Mouse (Mus musculus): ENCODE results near the gene Lgi1. TPM values are rescaled to one million over a fixed set of nuclear protein-coding genes. Genes with fewer than 3 reads are reported as not detected.
A peak's percentile ranks its signal among the peaks of the same experiment; 100 is the strongest.

Lgi1 gene
- polyA plus RNA-seq, 1 experiment from 2014 or later, result 28.6 TPM

DNA sequence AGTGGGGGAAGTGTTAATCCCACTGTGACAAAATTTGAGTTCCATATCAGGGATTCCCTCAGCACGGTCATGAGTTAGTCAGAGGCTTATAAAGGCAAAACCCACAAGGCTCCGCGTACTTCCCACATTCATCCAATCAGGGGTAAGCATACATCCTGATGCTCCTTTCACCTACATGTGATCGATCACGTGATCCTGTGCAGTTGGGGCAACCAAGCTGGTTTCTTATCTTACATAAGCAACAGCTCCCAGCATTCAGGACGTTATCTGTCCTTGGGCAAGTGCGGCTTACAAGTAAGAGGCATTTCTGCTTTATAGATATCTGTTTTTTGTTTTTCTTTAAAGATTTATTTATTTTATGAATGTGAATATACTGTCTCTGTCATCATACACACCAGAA lies 63.7 kb downstream of the Lgi1 start:
- Histone ChIP-seq H3K27ac (ENCODE audit: low read length) (no peak overlapping the region), H3K4me2 (ENCODE audit: low read length) (no peak overlapping the region), H3K4me3 (ENCODE audit: low read depth, low read length) (no peak overlapping the region), H3K9ac (ENCODE audit: low read depth, low read length) (no peak overlapping the region), H3K27me3 (ENCODE audit: control insufficient read depth, insufficient read depth, low read depth, low read length) (no peaks in the 10 kb centered on the region), H3K9me3 (replicated peaks; ENCODE audit: control insufficient read depth, low read length, poor library complexity, severe bottlenecking) (no peaks in the 10 kb centered on the region), H3K4me1 (ENCODE audit: control insufficient read depth, insufficient read depth, low read length) (peaks cover 7% of the 10 kb centered on the region; the same call in 1 of the 2 replicates), H3K36me3 (ENCODE audit: control insufficient read depth, insufficient read depth, low read length) (no peaks in the 10 kb centered on the region)
- no peak for ATAC-seq
- 93% methylated on average over 7 of the region's 7 CpGs for WGBS

DNA sequence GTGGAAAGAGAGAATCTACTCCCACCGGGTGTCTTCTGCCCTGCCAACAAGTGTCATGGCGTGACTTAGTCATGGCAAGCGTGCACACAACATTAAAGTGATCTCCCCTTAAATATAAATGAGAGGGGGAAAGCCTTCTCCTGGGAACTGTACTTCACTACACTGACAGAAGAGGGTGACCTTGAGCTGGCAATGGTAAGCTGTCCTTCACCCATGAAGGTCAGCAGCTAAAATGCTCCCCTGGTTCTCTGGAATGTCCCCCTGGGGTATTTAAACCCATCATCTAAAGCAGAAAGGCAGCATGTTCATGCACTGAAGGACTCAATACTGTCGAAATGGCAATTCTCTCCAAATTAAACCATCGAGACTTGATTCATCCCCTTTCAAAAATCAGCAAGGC lies 64.9 kb downstream of the Lgi1 start:
- Histone ChIP-seq H3K27me3 (ENCODE audit: control insufficient read depth, insufficient read depth, low read depth, low read length) (no peaks in the 10 kb centered on the region), H3K4me2 (ENCODE audit: low read length) (no peak overlapping the region), H3K9me3 (replicated peaks; ENCODE audit: control insufficient read depth, low read length, poor library complexity, severe bottlenecking) (no peaks in the 10 kb centered on the region), H3K36me3 (ENCODE audit: control insufficient read depth, insufficient read depth, low read length) (no peaks in the 10 kb centered on the region), H3K9ac (ENCODE audit: low read depth, low read length) (no peak overlapping the region), H3K4me3 (ENCODE audit: low read depth, low read length) (no peak overlapping the region), H3K27ac (ENCODE audit: low read length) (no peak overlapping the region), H3K4me1 (ENCODE audit: control insufficient read depth, insufficient read depth, low read length) (0 out of 2 replicates have a peak, but pooled peaks cover 4% of the 10 kb centered on the region)
- ATAC-seq, result no peak
- 92% methylated on average over 5 of the region's 5 CpGs for WGBS

GRCm38 (mm10) chr19:38331072-38331471 lies 66.7 kb downstream of the Lgi1 start:
- peak; percentile 56; the same call in 1 of the 2 replicates for ATAC-seq
- H3K27ac ChIP-seq (ENCODE audit: low read length), result no peak overlapping the region
- 0 out of 2 replicates have a peak, but pooled peaks cover 2% of the 10 kb centered on the region for H3K4me1 ChIP-seq (ENCODE audit: control insufficient read depth, insufficient read depth, low read length)
- WGBS, result 55% methylated on average over 1 of the region's 1 CpGs
- H3K4me2 ChIP-seq (ENCODE audit: low read length), result no peak overlapping the region
- H3K9me3 ChIP-seq (replicated peaks; ENCODE audit: control insufficient read depth, low read length, poor library complexity, severe bottlenecking), result no peaks in the 10 kb centered on the region
- no peak overlapping the region for H3K9ac ChIP-seq (ENCODE audit: low read depth, low read length)
- no peaks in the 10 kb centered on the region for H3K27me3 ChIP-seq (ENCODE audit: control insufficient read depth, insufficient read depth, low read depth, low read length)
- H3K4me3 ChIP-seq (ENCODE audit: low read depth, low read length), result no peak overlapping the region
- no peaks in the 10 kb centered on the region for H3K36me3 ChIP-seq (ENCODE audit: control insufficient read depth, insufficient read depth, low read length)

GRCm38 (mm10) chr19:38332245-38332644 lies 67.9 kb downstream of the Lgi1 start:
- no peak overlapping the region for H3K27ac ChIP-seq (ENCODE audit: low read length)
- H3K4me2 ChIP-seq (ENCODE audit: low read length), result no peak overlapping the region
- peak; percentile 36; the same call in 1 of the 2 replicates for ATAC-seq
- 0 out of 2 replicates have a peak, but pooled peaks cover 2% of the 10 kb centered on the region for H3K4me1 ChIP-seq (ENCODE audit: control insufficient read depth, insufficient read depth, low read length)
- H3K27me3 ChIP-seq (ENCODE audit: control insufficient read depth, insufficient read depth, low read depth, low read length), result no peaks in the 10 kb centered on the region
- H3K9me3 ChIP-seq (replicated peaks; ENCODE audit: control insufficient read depth, low read length, poor library complexity, severe bottlenecking), result no peaks in the 10 kb centered on the region
- no peak overlapping the region for H3K9ac ChIP-seq (ENCODE audit: low read depth, low read length)
- WGBS, result 87% methylated on average over 2 of the region's 2 CpGs
- no peak overlapping the region for H3K4me3 ChIP-seq (ENCODE audit: low read depth, low read length)
- H3K36me3 ChIP-seq (ENCODE audit: control insufficient read depth, insufficient read depth, low read length), result no peaks in the 10 kb centered on the region

- H3K36me3 ChIP-seq (ENCODE audit: control insufficient read depth, insufficient read depth, low read length), result no peaks in the 10 kb centered on the region
- 51% methylated on average over 3 of the region's 3 CpGs for WGBS
Measured at GRCm38 (mm10) chr19:38332820-38333219, 68.5 kb downstream of the Lgi1 start.

GRCm38 (mm10) chr19:38336553-38336952 lies 72.2 kb downstream of the Lgi1 start:
- no peak for ATAC-seq
- H3K4me2 ChIP-seq (ENCODE audit: low read length), result no peak overlapping the region
- 92% methylated on average over 3 of the region's 3 CpGs for WGBS
- H3K9me3 ChIP-seq (replicated peaks; ENCODE audit: control insufficient read depth, low read length, poor library complexity, severe bottlenecking), result no peaks in the 10 kb centered on the region
- no peak overlapping the region for H3K9ac ChIP-seq (ENCODE audit: low read depth, low read length)
- H3K27me3 ChIP-seq (ENCODE audit: control insufficient read depth, insufficient read depth, low read depth, low read length), result no peaks in the 10 kb centered on the region
- no peaks in the 10 kb centered on the region for H3K36me3 ChIP-seq (ENCODE audit: control insufficient read depth, insufficient read depth, low read length)
- H3K4me1 ChIP-seq (ENCODE audit: control insufficient read depth, insufficient read depth, low read length), result 0 out of 2 replicates have a peak, but pooled peaks cover 2% of the 10 kb centered on the region
- no peak overlapping the region for H3K4me3 ChIP-seq (ENCODE audit: low read depth, low read length)
- no peak overlapping the region for H3K27ac ChIP-seq (ENCODE audit: low read length)

More at GRCm38 (mm10) chr19:38332820-38333219, 68.5 kb downstream of the Lgi1 start:
- Histone ChIP-seq H3K4me1 (ENCODE audit: control insufficient read depth, insufficient read depth, low read length) (0 out of 2 replicates have a peak, but pooled peaks cover 2% of the 10 kb centered on the region), H3K27ac (ENCODE audit: low read length) (no peak overlapping the region), H3K27me3 (ENCODE audit: control insufficient read depth, insufficient read depth, low read depth, low read length) (no peaks in the 10 kb centered on the region), H3K4me2 (ENCODE audit: low read length) (no peak overlapping the region), H3K9ac (ENCODE audit: low read depth, low read length) (no peak overlapping the region), H3K4me3 (ENCODE audit: low read depth, low read length) (no peak overlapping the region), H3K9me3 (replicated peaks; ENCODE audit: control insufficient read depth, low read length, poor library complexity, severe bottlenecking) (no peaks in the 10 kb centered on the region)
- no peak for ATAC-seq

DNA sequence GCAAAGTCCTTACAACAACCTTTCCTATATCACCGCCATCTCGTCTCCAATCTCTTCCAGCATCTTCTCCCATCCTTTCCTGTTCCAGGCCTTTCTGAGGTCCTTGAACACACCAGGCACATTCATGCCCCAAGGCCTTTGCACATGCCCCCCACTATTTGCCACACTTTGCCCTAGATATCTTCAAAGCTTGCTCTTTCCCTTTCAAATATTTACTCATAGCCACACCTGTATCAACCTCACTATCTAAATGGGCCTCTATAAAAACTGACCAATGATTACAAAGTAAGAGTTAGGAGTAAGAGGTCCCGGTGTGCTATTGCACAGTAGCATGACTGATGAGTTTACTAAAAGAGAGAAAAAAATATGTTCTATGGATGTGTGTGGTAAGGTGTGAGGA lies 73.0 kb downstream of the Lgi1 start:
- H3K27ac ChIP-seq (ENCODE audit: low read length), result no peak overlapping the region
- H3K36me3 ChIP-seq (ENCODE audit: control insufficient read depth, insufficient read depth, low read length), result no peaks in the 10 kb centered on the region
- H3K4me3 ChIP-seq (ENCODE audit: low read depth, low read length), result no peak overlapping the region
- ATAC-seq, result no peak
- 92% methylated on average over 3 of the region's 3 CpGs for WGBS
- no peaks in the 10 kb centered on the region for H3K4me1 ChIP-seq (ENCODE audit: control insufficient read depth, insufficient read depth, low read length)
- no peak overlapping the region for H3K9ac ChIP-seq (ENCODE audit: low read depth, low read length)
- H3K27me3 ChIP-seq (ENCODE audit: control insufficient read depth, insufficient read depth, low read depth, low read length), result no peaks in the 10 kb centered on the region
- no peak overlapping the region for H3K4me2 ChIP-seq (ENCODE audit: low read length)
- H3K9me3 ChIP-seq (replicated peaks; ENCODE audit: control insufficient read depth, low read length, poor library complexity, severe bottlenecking), result no peaks in the 10 kb centered on the region

- Histone ChIP-seq H3K4me3 (ENCODE audit: low read depth, low read length) (no peak overlapping the region), H3K9me3 (replicated peaks; ENCODE audit: control insufficient read depth, low read length, poor library complexity, severe bottlenecking) (no peaks in the 10 kb centered on the region), H3K27me3 (ENCODE audit: control insufficient read depth, insufficient read depth, low read depth, low read length) (no peaks in the 10 kb centered on the region), H3K9ac (ENCODE audit: low read depth, low read length) (no peak overlapping the region), H3K36me3 (ENCODE audit: control insufficient read depth, insufficient read depth, low read length) (no peaks in the 10 kb centered on the region), H3K4me1 (ENCODE audit: control insufficient read depth, insufficient read depth, low read length) (no peaks in the 10 kb centered on the region), H3K27ac (ENCODE audit: low read length) (no peak overlapping the region), H3K4me2 (ENCODE audit: low read length) (no peak overlapping the region)
- no peak for ATAC-seq
- 59% methylated on average over 3 of the region's 3 CpGs for WGBS
Measured at GRCm38 (mm10) chr19:38339734-38340133, 75.4 kb downstream of the Lgi1 start.

DNA sequence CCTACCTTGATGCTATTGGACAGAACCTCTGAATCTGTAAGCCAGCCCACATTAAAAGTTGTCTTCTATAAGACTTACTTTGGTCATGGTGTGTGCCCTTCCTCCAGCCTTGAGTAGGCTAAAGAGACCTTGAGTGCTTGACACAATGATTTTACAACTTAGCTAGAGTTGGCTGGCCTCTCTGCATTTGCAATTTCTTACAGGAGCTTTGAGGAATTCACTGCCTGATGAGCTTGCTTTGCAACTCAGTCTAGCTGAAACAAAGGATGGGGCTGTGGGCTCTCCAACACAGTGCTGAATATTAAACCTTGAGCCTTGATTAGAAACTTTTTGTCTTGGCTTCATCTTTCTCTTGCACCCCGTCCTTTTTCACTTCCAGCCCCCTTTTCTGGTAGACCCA lies 78.9 kb downstream of the Lgi1 start:
- no peaks in the 10 kb centered on the region for H3K27me3 ChIP-seq (ENCODE audit: control insufficient read depth, insufficient read depth, low read depth, low read length)
- WGBS, result 72% methylated on average over 1 of the region's 1 CpGs
- H3K4me1 ChIP-seq (ENCODE audit: control insufficient read depth, insufficient read depth, low read length), result no peaks in the 10 kb centered on the region; the same call in 1 of the 2 replicates
- H3K9ac ChIP-seq (ENCODE audit: low read depth, low read length), result no peak overlapping the region
- H3K27ac ChIP-seq (ENCODE audit: low read length), result no peak overlapping the region
- H3K9me3 ChIP-seq (replicated peaks; ENCODE audit: control insufficient read depth, low read length, poor library complexity, severe bottlenecking), result no peaks in the 10 kb centered on the region
- no peak overlapping the region for H3K4me2 ChIP-seq (ENCODE audit: low read length)
- H3K36me3 ChIP-seq (ENCODE audit: control insufficient read depth, insufficient read depth, low read length), result no peaks in the 10 kb centered on the region
- ATAC-seq, result no peak
- H3K4me3 ChIP-seq (ENCODE audit: low read depth, low read length), result no peak overlapping the region

Data from midbrain, embryonic 16.5 days (tissue).